Mouse (Mus musculus): Measurements from ENCODE around the gene Mfng.
A peak's percentile ranks its signal among the peaks of the same experiment; 100 is the strongest.

The Mfng gene

GRCm38 (mm10) chr15:78787287-78787856 lies 14.1 kb upstream of the Mfng start:
- DNase-seq = no peak

- no peak for DNase-seq
Observed at GRCm38 (mm10) chr15:78786411-78786818, 13.1 kb upstream of the Mfng start.

GRCm38 (mm10) chr15:78785961-78786360 lies 12.7 kb upstream of the Mfng start:
- DNase-seq = no peak

- DNase-seq = no peak
Observed at GRCm38 (mm10) chr15:78785258-78785657, 12.0 kb upstream of the Mfng start.

GRCm38 (mm10) chr15:78784520-78784919 lies 11.2 kb upstream of the Mfng start:
- no peak for DNase-seq

GRCm38 (mm10) chr15:78782348-78783103 lies 9.3 kb upstream of the Mfng start:
- DNase-seq = no peak

- no peak for DNase-seq
Observed at GRCm38 (mm10) chr15:78780908-78781307, 7.6 kb upstream of the Mfng start.

- no peak for DNase-seq
Observed at GRCm38 (mm10) chr15:78780359-78780758, 7.1 kb upstream of the Mfng start.

- no peak for DNase-seq
Observed at GRCm38 (mm10) chr15:78779690-78780089, 6.4 kb upstream of the Mfng start.

- DNase-seq = peak; percentile 29 to 45
Observed at GRCm38 (mm10) chr15:78779253-78779652, 6.0 kb upstream of the Mfng start.

GRCm38 (mm10) chr15:78778077-78778870 lies 5.0 kb upstream of the Mfng start:
- peak; percentile 77 for DNase-seq

- DNase-seq = no peak
Observed at GRCm38 (mm10) chr15:78772856-78773255, 419 bp downstream of the Mfng start.

GRCm38 (mm10) chr15:78772368-78772763 lies 909 bp downstream of the Mfng start:
- peak; percentile 69 to 81 for DNase-seq

GRCm38 (mm10) chr15:78771531-78772367 lies 1.5 kb downstream of the Mfng start:
- DNase-seq = peak; percentile 69 to 78

- peak; percentile 39 to 59 for DNase-seq
Observed at GRCm38 (mm10) chr15:78770983-78771355, 2.3 kb downstream of the Mfng start.

GRCm38 (mm10) chr15:78770234-78770982 lies 2.9 kb downstream of the Mfng start:
- DNase-seq = no peak

- no peak for DNase-seq
Observed at GRCm38 (mm10) chr15:78769064-78769463, 4.2 kb downstream of the Mfng start.

- DNase-seq = no peak
Observed at GRCm38 (mm10) chr15:78763704-78764103, 9.6 kb downstream of the Mfng start.

GRCm38 (mm10) chr15:78763210-78763609 lies 10.1 kb downstream of the Mfng start:
- DNase-seq = no peak

GRCm38 (mm10) chr15:78761112-78761511 lies 12.2 kb downstream of the Mfng start:
- DNase-seq = no peak

GRCm38 (mm10) chr15:78758132-78758531 lies 15.1 kb downstream of the Mfng start:
- DNase-seq = no peak

Measured in thymus, postnatal 36 days (tissue).